Mouse (Mus musculus) G1E (cell line): ENCODE data around the gene Acrv1.
"Not testable (repeated sequence)": the region's sequence is repeated elsewhere in the genome, so short reads cannot be mapped to it uniquely, and the experiment has no call there.

ENCODE experiments used
- CTCF ChIP-seq: IDR thresholded peaks from 2 replicates; pipeline ENCODE4 v1.5.1; 2012; ENCODE audit warnings: low read depth, low read length, inconsistent platforms, mixed read lengths
- GATA1 ChIP-seq: IDR thresholded peaks from 2 replicates; pipeline ENCODE4 v1.6.1; 2012; ENCODE audit warnings: borderline replicate concordance, low read length, inconsistent platforms, mixed read lengths
- TAL1 ChIP-seq: conservative IDR thresholded peaks from 2 replicates; pipeline ENCODE4 v1.6.1; 2012; ENCODE audit warnings: low read depth, low read length, inconsistent platforms, mixed read lengths

DNA sequence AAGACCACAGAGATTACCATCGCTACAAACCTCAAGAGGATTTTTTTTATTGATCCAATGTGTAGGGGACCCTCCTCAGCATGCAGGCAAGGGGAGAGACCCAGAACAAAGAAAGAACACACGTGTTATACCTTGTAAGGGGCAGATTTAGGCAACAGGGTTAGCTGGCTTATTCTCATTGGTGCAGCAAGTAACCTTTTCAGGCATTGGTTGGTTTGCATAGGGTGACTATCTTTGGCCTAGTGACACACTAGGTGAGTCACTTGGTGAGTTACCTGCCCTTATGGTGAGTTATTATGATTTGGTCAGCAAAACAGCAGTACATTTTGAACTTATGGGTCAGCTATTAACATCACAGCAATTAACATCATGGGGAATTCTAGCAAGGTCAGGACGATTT lies 49.7 kb upstream of the Acrv1 start, which contains the start of gene A630095E13Rik:
- not testable (repeated sequence) for TF ChIP-seq CTCF, GATA1, TAL1
